Comparison of ENCODE assay signal across 7 mouse cellular contexts in the genomic region with DNA sequence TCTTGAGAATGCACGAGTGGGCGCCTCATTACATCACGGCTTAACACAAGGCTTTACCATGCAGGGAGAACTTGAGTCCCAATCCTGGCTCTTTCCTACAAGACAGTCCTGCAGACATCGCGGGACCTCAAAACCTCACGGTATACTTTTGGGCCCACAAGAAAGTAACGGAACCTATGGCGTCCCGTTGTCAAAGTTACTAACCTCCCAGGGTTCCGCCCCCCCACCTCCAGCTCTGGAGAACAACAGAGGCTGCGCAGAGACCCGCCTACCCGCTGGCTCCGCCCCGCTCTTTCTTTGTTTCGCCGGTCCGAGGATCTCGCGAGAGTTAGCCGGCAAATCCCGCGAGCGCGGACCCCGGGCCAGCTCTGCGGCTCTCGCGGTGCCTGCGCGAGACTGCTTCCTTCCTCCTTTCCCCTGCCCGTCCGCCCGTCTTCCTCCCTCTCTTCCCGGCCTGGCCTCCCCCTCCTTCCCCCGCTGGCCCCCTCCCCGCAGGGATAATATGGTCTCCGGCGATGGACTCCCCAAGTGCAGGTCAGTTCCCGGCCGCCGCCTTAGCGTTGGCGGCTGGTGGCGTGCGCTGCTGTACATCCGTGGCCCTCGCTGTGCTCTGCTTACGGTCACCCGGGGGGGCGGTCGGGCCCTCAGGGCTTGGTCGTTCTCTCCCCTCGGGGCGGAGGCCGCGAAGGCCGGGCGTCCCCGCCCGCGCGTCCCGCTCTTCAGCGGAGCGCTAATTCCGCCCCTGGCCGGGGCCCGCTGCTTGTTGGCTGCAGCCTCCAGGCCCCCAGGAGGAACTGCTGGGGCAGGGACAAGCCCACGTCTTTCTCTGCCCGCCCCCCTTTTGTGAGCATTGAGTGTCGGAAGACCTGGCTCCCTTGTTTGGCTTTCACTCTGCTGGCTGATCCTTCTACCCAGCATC. TPM values are rescaled to one million over a fixed set of nuclear protein-coding genes. Genes with fewer than 3 reads are reported as not detected.
DNase-seq lines count a peak whose midpoint lies in the region; ATAC-seq and TF ChIP-seq lines count a peak whose summit lies in the region.

Gene Ireb2, plus strand, starts transcription at position 427 of the 919 bp plus-strand sequence.

- WGBS in embryonic facial prominence, embryonic 12.5 days: under 1% methylated on average over 72 of the region's 72 CpGs
- under 1% methylated on average over 72 of the region's 72 CpGs for WGBS in kidney, adult 2 months
- under 1% methylated on average over 71 of the region's 72 CpGs for WGBS in limb, embryonic 12.5 days
- WGBS in midbrain, embryonic 15.5 days: under 1% methylated on average over 72 of the region's 72 CpGs
- WGBS in spleen, adult 2 months: under 1% methylated on average over 67 of the region's 72 CpGs

- H3K36me3 ChIP-seq in embryonic facial prominence, embryonic 12.5 days: peaks cover 26% of the 10 kb centered on the region
- peaks cover 2% of the 10 kb centered on the region; the same call in 1 of the 2 replicates for H3K36me3 ChIP-seq in kidney, adult 2 months (ENCODE audit: control insufficient read depth, insufficient read depth, low read length)
- peaks cover 31% of the 10 kb centered on the region for H3K36me3 ChIP-seq in limb, embryonic 12.5 days
- H3K36me3 ChIP-seq in midbrain, embryonic 15.5 days (replicated peaks): peaks cover 6% of the 10 kb centered on the region; the same call in 1 of the 2 replicates
- peaks cover 12% of the 10 kb centered on the region for H3K36me3 ChIP-seq in spleen, adult 2 months (ENCODE audit: control insufficient read depth, insufficient read depth, low read length)

- no peaks in the 10 kb centered on the region for H3K9me3 ChIP-seq in embryonic facial prominence, embryonic 12.5 days
- H3K9me3 ChIP-seq in limb, embryonic 12.5 days: no peaks in the 10 kb centered on the region
- no peaks in the 10 kb centered on the region for H3K9me3 ChIP-seq in midbrain, embryonic 15.5 days

- peaks cover 5% of the 10 kb centered on the region for H3K4me1 ChIP-seq in embryonic facial prominence, embryonic 12.5 days
- H3K4me1 ChIP-seq in kidney, adult 2 months (ENCODE audit: control insufficient read depth, insufficient read depth, low read length): peaks cover 6% of the 10 kb centered on the region; the same call in 1 of the 2 replicates
- H3K4me1 ChIP-seq in limb, embryonic 12.5 days (replicated peaks): peaks cover 9% of the 10 kb centered on the region
- H3K4me1 ChIP-seq in midbrain, embryonic 15.5 days: peaks cover 40% of the 10 kb centered on the region
- peaks cover 4% of the 10 kb centered on the region; the same call in 1 of the 2 replicates for H3K4me1 ChIP-seq in spleen, adult 2 months (ENCODE audit: control insufficient read depth, insufficient read depth, insufficient read length)

- H3K4me3 ChIP-seq in embryonic facial prominence, embryonic 12.5 days: peak within 1 kb of the TSS; percentile 82
- peak within 1 kb of the TSS; percentile 82 for H3K4me3 ChIP-seq in kidney, adult 2 months (ENCODE audit: insufficient read depth, low read depth, low read length)
- H3K4me3 ChIP-seq in limb, embryonic 12.5 days (replicated peaks): peak within 1 kb of the TSS; percentile 99
- peak within 1 kb of the TSS; percentile 96 for H3K4me3 ChIP-seq in midbrain, embryonic 15.5 days
- peak within 1 kb of the TSS; percentile 94 for H3K4me3 ChIP-seq in spleen, adult 2 months (ENCODE audit: extremely low read depth, insufficient read depth, insufficient read length)

- peak within 1 kb of the TSS; percentile 66 for H3K4me2 ChIP-seq in embryonic facial prominence, embryonic 12.5 days (replicated peaks)
- peak within 1 kb of the TSS; percentile 61 for H3K4me2 ChIP-seq in limb, embryonic 12.5 days
- H3K4me2 ChIP-seq in midbrain, embryonic 15.5 days: peak within 1 kb of the TSS; percentile 59

- ATAC-seq in embryonic facial prominence, embryonic 12.5 days (ENCODE audit: insufficient number of reproducible peaks, insufficient read depth, low FRiP score, low TSS enrichment): peak; percentile 98
- ATAC-seq in limb, embryonic 12.5 days (ENCODE audit: insufficient number of reproducible peaks, insufficient read depth, low FRiP score, low TSS enrichment, low read depth): peak; percentile 97
- ATAC-seq in midbrain, embryonic 15.5 days (replicated peaks): peak; percentile 98

- peak; percentile 100 for DNase-seq in adrenal gland, postnatal 25 days
- DNase-seq in heart, adult 18-20 months: peak; percentile 99
- DNase-seq in kidney, adult 2 months: peak; percentile 99
- peak; percentile 94 to 100 for DNase-seq in spleen, adult 2 months (ENCODE audit: low read depth in 1 of 2, low spot score in 2 of 2)

- TF ChIP-seq POLR2A in kidney, adult 2 months (IDR thresholded peaks at IDR 0.05; ENCODE audit: low read depth, low read length): peak; percentile 22
- peak; percentile 56 for TF ChIP-seq POLR2A in spleen, adult 2 months (IDR thresholded peaks at IDR 0.05; ENCODE audit: low read depth, low read length)

- peak within 1 kb of the TSS; percentile 94 for H3K27ac ChIP-seq in embryonic facial prominence, embryonic 12.5 days
- H3K27ac ChIP-seq in kidney, adult 2 months (ENCODE audit: insufficient read depth, low read depth, low read length): peak within 1 kb of the TSS; percentile 17
- peak within 1 kb of the TSS; percentile 94 for H3K27ac ChIP-seq in limb, embryonic 12.5 days
- H3K27ac ChIP-seq in midbrain, embryonic 15.5 days: peak within 1 kb of the TSS; percentile 92
- peak within 1 kb of the TSS; percentile 75 for H3K27ac ChIP-seq in spleen, adult 2 months (ENCODE audit: insufficient read depth, low read length)

- H3K9ac ChIP-seq in embryonic facial prominence, embryonic 12.5 days: peak within 1 kb of the TSS; percentile 98
- peak within 1 kb of the TSS; percentile 99 for H3K9ac ChIP-seq in limb, embryonic 12.5 days (replicated peaks)
- H3K9ac ChIP-seq in midbrain, embryonic 15.5 days: peak within 1 kb of the TSS; percentile 95

- no peaks in the 10 kb centered on the region for H3K27me3 ChIP-seq in embryonic facial prominence, embryonic 12.5 days
- no peaks in the 10 kb centered on the region for H3K27me3 ChIP-seq in kidney, adult 2 months (replicated peaks; ENCODE audit: control insufficient read depth, insufficient read depth, low read length)
- no peaks in the 10 kb centered on the region for H3K27me3 ChIP-seq in limb, embryonic 12.5 days
- no peaks in the 10 kb centered on the region for H3K27me3 ChIP-seq in midbrain, embryonic 15.5 days (replicated peaks)
- H3K27me3 ChIP-seq in spleen, adult 2 months (ENCODE audit: control insufficient read depth, insufficient read depth, low read length): no peaks in the 10 kb centered on the region

- no peak for TF ChIP-seq CTCF in kidney, adult 2 months (conservative IDR thresholded peaks at IDR 0.05; ENCODE audit: insufficient read depth, insufficient read length, low read depth, low read length)
- TF ChIP-seq CTCF in spleen, adult 2 months (IDR thresholded peaks at IDR 0.05; ENCODE audit: extremely low read depth, insufficient read depth, insufficient read length, insufficient replicate concordance): no peak

RNA-seq across cellular contexts. Expression of gene Ireb2, which starts in this region (rescaled TPM):
- total RNA-seq in adrenal gland, postnatal 25 days (2021): 63.1 and 64.0 TPM in 2 replicates
- polyA plus RNA-seq in embryonic facial prominence, embryonic 12.5 days (2016; fragmentation: Nextera tagmentation; extraction: Ambion mirVana): 50.0 and 50.7 TPM in 2 replicates
- total RNA-seq in heart, adult 18-20 months (2021): 10 to 100 TPM; 22.0 to 22.6 TPM
- 8.6 and 10.0 TPM in 2 replicates for polyA plus RNA-seq in kidney, adult 2 months (2012; rRNA removed)
- polyA plus RNA-seq in limb, embryonic 12.5 days (2016; fragmentation: Nextera tagmentation; extraction: Ambion mirVana): 53.2 and 55.9 TPM in 2 replicates
- 38.1 and 41.0 TPM in 2 replicates for polyA plus RNA-seq in midbrain, embryonic 15.5 days (2015; fragmentation: Nextera tagmentation; extraction: Ambion mirVana)
- polyA plus RNA-seq in spleen, adult 2 months (2012; rRNA removed): 3.0 and 3.3 TPM in 2 replicates

Comparison
In these comparisons a context has a peak if more than half of its experiments do, and no peak if none do; other contexts are left out.
1. Peak in every context shown above with its lines: DNase-seq, ATAC-seq, H3K4me3 ChIP-seq and H3K27ac ChIP-seq.
2. H3K27ac ChIP-seq: peak in every context shown above with its lines; median percentile 94 in embryonic facial prominence, embryonic 12.5 days; 94 in limb, embryonic 12.5 days; 92 in midbrain, embryonic 15.5 days; 75 in spleen, adult 2 months; 17 in kidney, adult 2 months.